Mouse (Mus musculus): Measurements from ENCODE around the gene Fam198b. TPM values are rescaled to one million over a fixed set of nuclear protein-coding genes. Genes with fewer than 3 reads are reported as not detected.

Fam198b gene
- polyA plus RNA-seq, 1 experiment from 2014 or later = 2.1 TPM

DNA sequence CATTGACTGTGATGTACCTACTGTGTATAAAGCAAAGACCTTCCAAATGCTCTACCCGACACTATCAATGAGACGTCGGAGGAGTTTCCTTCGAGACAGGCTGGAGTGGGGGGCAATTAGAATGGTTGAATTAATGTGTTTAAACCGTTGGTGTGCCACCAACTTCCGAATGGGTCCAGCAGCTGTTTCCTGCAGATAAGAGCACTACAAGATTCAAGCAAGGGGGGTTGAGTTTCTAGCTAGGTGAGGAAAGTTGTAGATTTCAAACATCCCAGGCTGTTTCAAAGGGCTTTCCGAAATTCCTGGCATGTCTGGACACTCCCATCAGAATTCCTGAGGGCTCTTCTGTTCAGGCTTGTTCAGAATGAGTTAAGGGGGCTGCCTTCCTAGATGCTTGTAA lies 22.9 kb downstream of the Fam198b start:
- 74% methylated on average over 7 of the region's 7 CpGs for WGBS
- no peak for DNase-seq (ENCODE audit: extremely low spot score, low spot score)

DNA sequence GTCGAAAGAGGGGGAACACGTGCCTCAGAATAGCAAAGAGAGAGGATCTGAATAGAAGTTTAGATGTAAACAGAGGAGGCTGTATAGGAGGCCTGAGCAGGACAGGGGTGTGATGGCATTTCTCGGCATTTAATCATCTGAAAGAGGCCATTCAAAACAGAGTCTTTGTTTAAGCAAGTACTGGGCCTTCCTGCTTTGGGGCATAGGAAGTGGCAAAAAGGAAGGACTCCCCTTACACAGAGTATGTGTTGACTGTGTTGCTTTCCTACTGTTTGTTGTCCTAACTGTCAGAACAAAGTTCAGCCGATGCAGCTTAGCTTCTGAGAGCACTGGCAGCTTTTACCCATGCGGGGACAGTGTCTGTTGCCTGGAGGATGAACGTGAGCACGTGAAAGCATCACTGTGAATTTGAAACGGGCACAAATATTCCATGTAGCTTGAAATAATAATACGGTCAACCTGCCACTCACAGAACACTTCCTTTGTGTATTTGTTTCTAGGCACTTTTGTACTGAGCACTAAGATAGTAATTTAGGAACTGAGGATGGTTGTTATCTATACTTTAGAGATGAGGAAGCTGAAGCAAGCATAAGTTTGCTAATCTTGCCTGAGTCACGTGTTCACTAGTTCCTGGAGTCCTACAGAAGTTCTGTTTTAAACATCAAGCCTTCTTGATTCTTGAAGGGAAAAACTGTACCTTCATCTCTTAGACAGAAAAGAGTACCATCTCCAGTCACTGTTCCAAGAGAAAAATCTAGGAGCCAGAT lies 26.2 kb downstream of the Fam198b start:
- Histone ChIP-seq H3K4me1 (peaks cover 5% of the 10 kb centered on the region; the same call in 1 of the 2 replicates), H3K27me3 (ENCODE audit: poor library complexity, severe bottlenecking) (no peaks in the 10 kb centered on the region), H3K27ac (no peak overlapping the region), H3K36me3 (replicated peaks) (no peaks in the 10 kb centered on the region), H3K9me3 (no peaks in the 10 kb centered on the region), H3K4me3 (no peak overlapping the region)
- no peak for DNase-seq (ENCODE audit: extremely low spot score, low spot score)
- WGBS = 61% methylated on average over 10 of the region's 10 CpGs

More for the DNA sequence above, 22.9 kb downstream of the Fam198b start:
- Histone ChIP-seq H3K9me3 (no peaks in the 10 kb centered on the region), H3K27ac (no peak overlapping the region), H3K4me3 (no peak overlapping the region), H3K36me3 (replicated peaks) (no peaks in the 10 kb centered on the region), H3K27me3 (ENCODE audit: poor library complexity, severe bottlenecking) (no peaks in the 10 kb centered on the region), H3K4me1 (peaks cover 11% of the 10 kb centered on the region)

DNA sequence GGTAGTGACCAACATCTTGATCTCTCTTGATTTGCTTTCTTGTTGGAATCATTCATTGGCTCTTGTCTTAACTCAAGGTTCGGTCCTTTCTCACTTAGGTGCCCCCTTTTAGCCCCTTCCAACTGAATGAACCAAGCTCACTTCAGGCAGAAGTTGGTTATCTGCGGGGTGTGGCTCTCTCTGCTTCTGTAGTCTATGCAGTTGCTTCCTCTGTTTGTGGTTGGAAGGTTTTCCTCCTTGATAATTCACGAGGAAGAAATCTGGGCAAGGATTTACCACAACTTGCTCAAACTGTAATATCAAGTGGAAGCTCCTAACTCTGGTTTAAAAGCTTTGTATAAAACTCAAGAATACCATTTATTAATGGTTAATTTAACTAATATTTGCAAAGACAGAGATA lies 26.8 kb downstream of the Fam198b start:
- 85% methylated on average over 3 of the region's 3 CpGs for WGBS
- Histone ChIP-seq H3K4me3 (no peak overlapping the region), H3K27me3 (ENCODE audit: poor library complexity, severe bottlenecking) (no peaks in the 10 kb centered on the region), H3K36me3 (replicated peaks) (no peaks in the 10 kb centered on the region), H3K27ac (no peak overlapping the region), H3K9me3 (no peaks in the 10 kb centered on the region), H3K4me1 (peaks cover 5% of the 10 kb centered on the region; the same call in 1 of the 2 replicates)
- no peak for DNase-seq (ENCODE audit: extremely low spot score, low spot score)

DNA sequence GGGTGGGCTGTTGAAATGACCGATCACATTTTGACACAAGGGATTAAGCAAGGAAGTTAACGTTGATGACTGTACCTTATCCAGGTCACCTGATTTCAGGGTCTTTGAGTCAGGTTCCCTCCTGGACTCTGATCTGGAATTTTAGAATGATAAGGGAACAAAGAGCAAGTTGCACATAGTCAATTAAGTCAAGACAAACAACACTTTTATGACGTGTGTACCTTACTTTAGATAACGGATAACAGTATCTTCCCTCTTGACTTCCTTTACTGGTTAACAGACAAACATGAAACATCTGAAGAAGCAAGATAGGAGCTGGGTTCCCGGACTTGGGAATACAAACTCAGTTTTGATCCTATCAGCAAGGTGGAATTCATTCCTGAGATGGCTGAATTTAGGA lies 29.7 kb downstream of the Fam198b start:
- 91% methylated on average over 5 of the region's 5 CpGs for WGBS
- H3K4me3 ChIP-seq = no peak overlapping the region
- peaks cover 5% of the 10 kb centered on the region; the same call in 1 of the 2 replicates for H3K4me1 ChIP-seq
- DNase-seq (ENCODE audit: extremely low spot score, low spot score) = no peak
- no peaks in the 10 kb centered on the region for H3K36me3 ChIP-seq (replicated peaks)
- H3K27me3 ChIP-seq (ENCODE audit: poor library complexity, severe bottlenecking) = no peaks in the 10 kb centered on the region
- no peaks in the 10 kb centered on the region for H3K9me3 ChIP-seq
- H3K27ac ChIP-seq = no peak overlapping the region

DNA sequence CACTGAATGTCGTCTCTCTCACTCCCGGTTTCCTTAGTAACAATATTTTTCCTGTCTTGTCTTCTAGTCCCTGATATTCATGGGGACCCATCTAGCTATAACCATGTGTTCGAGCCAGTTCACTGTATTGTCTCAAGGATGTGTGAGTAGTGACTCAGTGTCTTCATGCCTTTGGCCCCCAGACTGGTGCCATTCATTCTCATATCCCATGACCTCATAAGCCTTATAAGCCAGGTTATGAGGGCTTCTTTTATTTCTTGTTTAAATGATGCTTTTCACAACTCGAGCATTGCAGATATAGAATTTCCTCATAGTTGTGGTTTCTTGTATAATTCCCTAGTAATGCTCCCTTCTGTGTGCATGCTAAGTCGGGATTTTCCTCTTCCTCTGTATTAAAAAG lies 31.9 kb downstream of the Fam198b start:
- Histone ChIP-seq H3K4me1 (no peaks in the 10 kb centered on the region), H3K27me3 (ENCODE audit: poor library complexity, severe bottlenecking) (no peaks in the 10 kb centered on the region), H3K27ac (no peak overlapping the region), H3K36me3 (replicated peaks) (no peaks in the 10 kb centered on the region), H3K9me3 (no peaks in the 10 kb centered on the region), H3K4me3 (no peak overlapping the region)
- WGBS = 91% methylated on average over 5 of the region's 5 CpGs
- no peak for DNase-seq (ENCODE audit: extremely low spot score, low spot score)

DNA sequence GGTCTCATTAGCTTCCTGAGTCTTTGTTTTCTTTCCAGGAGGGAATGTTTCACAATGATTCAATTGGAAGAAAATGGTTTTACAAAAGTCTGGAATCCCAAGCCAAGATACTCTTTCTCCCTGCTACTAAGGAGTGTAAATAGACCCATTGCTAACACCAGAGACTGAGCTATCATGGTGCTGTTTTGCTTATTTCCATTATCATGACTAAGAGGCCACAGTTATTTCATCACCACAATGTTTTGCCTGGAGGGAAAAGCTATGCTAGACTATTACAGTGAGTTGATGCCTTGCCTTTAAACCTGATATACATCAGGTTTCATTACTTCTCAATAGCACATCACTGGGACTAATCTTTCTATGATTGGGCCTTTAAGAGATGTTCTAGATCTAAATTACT lies 34.4 kb downstream of the Fam198b start:
- no peak for DNase-seq (ENCODE audit: extremely low spot score, low spot score)
- Histone ChIP-seq H3K4me3 (no peak overlapping the region), H3K27me3 (ENCODE audit: poor library complexity, severe bottlenecking) (no peaks in the 10 kb centered on the region), H3K36me3 (replicated peaks) (no peaks in the 10 kb centered on the region), H3K4me1 (peaks cover 5% of the 10 kb centered on the region), H3K27ac (no peak overlapping the region), H3K9me3 (no peaks in the 10 kb centered on the region)

DNA sequence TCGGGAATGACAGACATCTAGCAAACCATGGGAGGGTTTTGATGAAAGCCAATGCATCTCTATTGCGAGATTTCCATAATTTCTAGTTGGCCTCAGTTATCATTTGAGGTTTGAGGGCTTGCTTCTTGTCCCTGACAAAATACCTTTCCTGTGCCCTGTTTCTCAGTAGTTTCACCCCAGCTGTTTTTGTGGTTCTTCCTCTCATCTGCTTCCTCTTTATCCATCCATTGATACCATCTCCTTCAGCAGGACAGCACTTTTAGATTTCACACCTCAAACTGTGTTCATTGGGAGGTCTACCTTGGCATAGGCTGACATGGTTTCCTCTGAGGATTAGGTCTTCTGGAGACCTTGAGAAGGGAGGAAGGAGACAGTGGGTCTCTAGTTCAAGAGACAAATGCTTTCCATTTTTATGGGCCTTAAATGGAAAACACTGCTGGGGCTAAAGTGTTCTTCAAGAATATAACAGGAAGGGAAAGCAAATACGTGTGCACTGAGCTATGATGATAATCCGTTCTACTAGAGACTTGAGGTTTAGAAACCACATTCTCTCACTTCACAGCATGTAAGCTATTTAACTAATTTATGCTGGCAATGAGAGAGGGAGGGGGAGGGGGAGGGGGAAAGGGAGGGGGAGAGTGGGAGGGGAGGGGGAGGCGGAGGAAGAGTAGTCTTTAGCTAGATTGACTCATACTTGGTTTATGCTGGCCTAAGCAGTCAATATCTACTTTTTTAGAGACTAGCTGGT lies 41.8 kb downstream of the Fam198b start:
- 81% methylated on average over 5 of the region's 5 CpGs for WGBS
- no peak overlapping the region for H3K27ac ChIP-seq
- no peak overlapping the region for H3K4me3 ChIP-seq
- no peak for DNase-seq (ENCODE audit: extremely low spot score, low spot score)
- no peaks in the 10 kb centered on the region for H3K27me3 ChIP-seq (ENCODE audit: poor library complexity, severe bottlenecking)
- peaks cover 13% of the 10 kb centered on the region for H3K4me1 ChIP-seq
- no peaks in the 10 kb centered on the region for H3K36me3 ChIP-seq (replicated peaks)
- H3K9me3 ChIP-seq = no peaks in the 10 kb centered on the region

DNA sequence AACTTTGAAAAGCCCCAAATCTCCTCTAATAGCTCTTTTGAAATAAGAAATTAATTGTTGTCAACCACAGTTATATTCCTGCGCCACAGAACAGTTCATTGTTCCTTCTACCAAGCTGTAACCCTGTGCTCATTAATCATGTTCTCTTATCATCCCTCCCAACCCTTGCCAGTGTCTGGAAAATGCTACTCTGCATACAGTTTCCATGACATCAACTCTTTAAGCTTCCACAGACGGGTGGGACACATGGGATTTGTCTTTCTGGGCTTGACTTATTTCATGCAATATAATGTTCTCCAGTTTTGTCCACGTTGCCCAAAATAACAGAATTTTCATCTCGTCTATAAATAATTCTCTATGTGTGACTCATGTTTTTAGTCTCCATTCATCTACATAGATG lies 42.7 kb downstream of the Fam198b start:
- H3K36me3 ChIP-seq (replicated peaks) = no peaks in the 10 kb centered on the region
- no peak for DNase-seq (ENCODE audit: extremely low spot score, low spot score)
- H3K4me3 ChIP-seq = no peak overlapping the region
- WGBS = 87% methylated on average over 4 of the region's 4 CpGs
- H3K27ac ChIP-seq = no peak overlapping the region
- no peaks in the 10 kb centered on the region for H3K27me3 ChIP-seq (ENCODE audit: poor library complexity, severe bottlenecking)
- H3K9me3 ChIP-seq = no peaks in the 10 kb centered on the region
- H3K4me1 ChIP-seq = peaks cover 13% of the 10 kb centered on the region

DNA sequence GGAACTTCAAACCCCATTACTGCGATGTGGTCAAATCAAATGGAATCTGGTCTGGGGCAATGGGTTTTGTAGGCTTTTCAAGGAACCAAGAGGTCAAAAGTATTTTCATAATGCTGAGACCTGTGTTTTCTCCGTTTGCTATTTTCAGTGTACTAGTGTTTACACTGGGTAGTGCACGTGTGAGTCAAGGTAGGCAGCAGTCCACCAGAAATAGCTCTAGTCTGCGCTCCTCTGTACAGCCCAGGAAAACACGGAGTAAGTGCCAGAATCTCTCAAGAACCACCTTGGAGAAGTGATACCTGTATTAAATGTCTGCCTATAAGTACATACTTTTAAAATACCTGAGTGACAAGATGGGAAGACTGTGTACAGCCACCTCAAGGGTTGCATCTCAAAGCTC lies 44.1 kb downstream of the Fam198b start:
- WGBS = 87% methylated on average over 5 of the region's 5 CpGs
- no peak for DNase-seq (ENCODE audit: extremely low spot score, low spot score)
- Histone ChIP-seq H3K27me3 (ENCODE audit: poor library complexity, severe bottlenecking) (no peaks in the 10 kb centered on the region), H3K27ac (no peak overlapping the region), H3K36me3 (replicated peaks) (no peaks in the 10 kb centered on the region), H3K4me3 (no peak overlapping the region), H3K9me3 (no peaks in the 10 kb centered on the region), H3K4me1 (peaks cover 8% of the 10 kb centered on the region; the same call in 1 of the 2 replicates)

DNA sequence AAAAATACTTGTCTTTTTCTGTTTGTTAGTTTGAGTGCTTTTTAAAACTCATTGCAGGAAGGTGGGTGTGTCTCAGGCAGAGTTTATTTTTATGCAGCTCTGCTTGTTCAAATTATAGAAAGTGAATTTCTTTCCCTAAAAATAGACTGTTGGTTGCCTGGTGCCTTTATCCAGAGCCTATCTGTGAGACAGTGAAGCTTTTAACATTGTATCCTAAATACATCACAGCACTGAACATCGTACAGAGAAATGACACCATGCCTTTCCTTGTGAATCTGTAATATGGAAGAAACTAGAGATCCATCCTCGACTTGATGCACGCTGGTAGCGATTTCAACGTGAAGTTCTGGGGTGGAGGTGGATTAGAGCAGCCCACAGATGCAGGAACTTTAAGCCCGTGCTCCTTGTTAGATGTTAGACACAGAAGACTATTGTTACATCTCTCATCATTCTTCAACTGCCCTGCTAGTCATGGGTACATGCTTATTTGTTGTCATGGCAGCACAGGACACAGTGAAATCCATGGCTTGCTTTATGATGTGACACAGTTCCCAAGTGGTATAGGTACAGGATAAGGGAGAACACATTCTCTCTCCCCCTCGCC lies 45.9 kb downstream of the Fam198b start:
- Histone ChIP-seq H3K4me1 (peaks cover 8% of the 10 kb centered on the region; the same call in 1 of the 2 replicates), H3K36me3 (replicated peaks) (no peaks in the 10 kb centered on the region), H3K4me3 (no peak overlapping the region), H3K27me3 (ENCODE audit: poor library complexity, severe bottlenecking) (no peaks in the 10 kb centered on the region), H3K27ac (no peak overlapping the region), H3K9me3 (no peaks in the 10 kb centered on the region)
- 61% methylated on average over 6 of the region's 7 CpGs for WGBS
- DNase-seq (ENCODE audit: extremely low spot score, low spot score) = no peak

DNA sequence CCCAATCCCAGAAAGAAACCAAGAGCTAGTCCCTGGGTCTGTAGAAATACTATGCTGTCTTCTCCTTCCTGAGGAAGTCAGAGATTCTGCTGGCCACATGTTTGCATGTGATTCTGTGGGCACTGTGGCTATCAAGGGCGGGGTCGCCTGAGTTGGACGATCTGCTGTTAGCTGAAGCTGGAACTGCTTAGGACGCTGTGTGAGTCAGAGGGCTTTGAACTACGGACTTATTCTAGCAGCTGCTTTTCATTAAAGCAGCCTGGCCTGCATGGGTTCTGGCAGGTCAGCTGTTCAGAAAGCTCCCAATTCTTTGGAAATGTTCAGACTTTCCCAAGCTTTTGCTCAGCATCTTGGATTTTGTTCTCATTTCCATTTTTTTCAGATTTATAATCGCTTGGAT lies 51.9 kb downstream of the Fam198b start:
- no peak overlapping the region for H3K4me3 ChIP-seq
- H3K4me1 ChIP-seq = no peaks in the 10 kb centered on the region
- H3K36me3 ChIP-seq (replicated peaks) = no peaks in the 10 kb centered on the region
- no peak overlapping the region for H3K27ac ChIP-seq
- no peaks in the 10 kb centered on the region for H3K9me3 ChIP-seq
- no peaks in the 10 kb centered on the region for H3K27me3 ChIP-seq (ENCODE audit: poor library complexity, severe bottlenecking)
- 69% methylated on average over 6 of the region's 6 CpGs for WGBS
- peak; percentile 23 for DNase-seq (ENCODE audit: extremely low spot score, low spot score)

DNA sequence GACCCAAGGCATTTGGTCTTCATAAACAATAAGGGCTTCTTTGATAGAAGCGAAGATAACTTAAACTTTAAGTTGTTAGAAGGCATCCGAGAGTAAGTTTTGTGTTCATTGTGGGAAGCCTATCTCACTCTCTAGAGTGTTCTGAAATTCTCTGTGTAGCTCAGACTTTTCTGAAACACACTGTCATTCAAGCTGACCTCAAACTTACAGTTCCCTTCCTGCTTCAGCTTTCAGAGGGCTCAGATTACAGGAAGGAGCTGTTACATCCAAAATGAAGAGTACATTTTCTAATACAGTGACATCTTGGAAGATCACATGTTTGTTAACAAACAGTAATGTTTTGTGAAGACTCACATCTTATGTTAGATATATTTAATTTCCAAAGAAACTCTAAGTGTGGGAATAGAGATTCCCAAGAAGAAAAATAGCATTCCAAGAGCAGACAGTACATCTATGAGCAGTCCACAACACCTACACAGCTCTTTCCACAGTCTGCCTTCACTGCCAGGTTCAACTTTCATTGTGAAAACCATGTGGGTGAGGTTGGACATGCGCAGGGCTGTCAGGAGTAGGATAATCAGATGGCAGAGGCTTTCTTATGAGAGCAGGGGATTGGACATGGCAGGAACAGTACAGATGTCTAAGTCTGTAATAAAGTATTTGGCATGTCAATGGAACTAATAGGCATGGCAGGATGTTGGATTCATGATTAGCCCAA lies 52.6 kb downstream of the Fam198b start:
- Histone ChIP-seq H3K4me1 (no peaks in the 10 kb centered on the region), H3K36me3 (replicated peaks) (no peaks in the 10 kb centered on the region), H3K27ac (no peak overlapping the region), H3K9me3 (no peaks in the 10 kb centered on the region), H3K4me3 (no peak overlapping the region), H3K27me3 (ENCODE audit: poor library complexity, severe bottlenecking) (no peaks in the 10 kb centered on the region)
- DNase-seq (ENCODE audit: extremely low spot score, low spot score) = no peak
- 80% methylated on average over 3 of the region's 3 CpGs for WGBS
